Mouse (Mus musculus) thymus, adult 2 months (tissue): ENCODE measurements at regions not wholly inside any gene's neighbourhood (a gene's known extent, or its start where the extent isn't known, plus 50 kb on each side); places are given as distances from the start of the nearest gene placed in this dataset.

Source experiments
- CTCF ChIP-seq: fragments of 200-500 bp; IDR thresholded peaks from 2 replicates; pipeline ENCODE4 v1.5.1; 2012; ENCODE audit warnings: mild to moderate bottlenecking, control low read depth, low read length, moderate library complexity, borderline replicate concordance; ENCODE audit not compliant: control insufficient read depth, poor library complexity, insufficient read depth; ENCODE audit errors: extremely low read depth
- POLR2A ChIP-seq: fragments of 200-500 bp; IDR thresholded peaks from 2 replicates; pipeline ENCODE4 v1.6.1; 2012; ENCODE audit warnings: mild to moderate bottlenecking, low read length, control low read depth, moderate library complexity; ENCODE audit not compliant: control insufficient read depth, poor library complexity, insufficient read depth; ENCODE audit errors: extremely low read depth

- no peak for TF ChIP-seq POLR2A
- no peak for TF ChIP-seq CTCF
These were observed 152.1 kb upstream of the Tle3 start for GRCm38 (mm10) chr9:61220017-61220416.
